Mouse (Mus musculus): ENCODE measurements around the gene Lix1.
A peak's percentile ranks its signal among the peaks of the same experiment; 100 is the strongest.

Gene Lix1

DNA sequence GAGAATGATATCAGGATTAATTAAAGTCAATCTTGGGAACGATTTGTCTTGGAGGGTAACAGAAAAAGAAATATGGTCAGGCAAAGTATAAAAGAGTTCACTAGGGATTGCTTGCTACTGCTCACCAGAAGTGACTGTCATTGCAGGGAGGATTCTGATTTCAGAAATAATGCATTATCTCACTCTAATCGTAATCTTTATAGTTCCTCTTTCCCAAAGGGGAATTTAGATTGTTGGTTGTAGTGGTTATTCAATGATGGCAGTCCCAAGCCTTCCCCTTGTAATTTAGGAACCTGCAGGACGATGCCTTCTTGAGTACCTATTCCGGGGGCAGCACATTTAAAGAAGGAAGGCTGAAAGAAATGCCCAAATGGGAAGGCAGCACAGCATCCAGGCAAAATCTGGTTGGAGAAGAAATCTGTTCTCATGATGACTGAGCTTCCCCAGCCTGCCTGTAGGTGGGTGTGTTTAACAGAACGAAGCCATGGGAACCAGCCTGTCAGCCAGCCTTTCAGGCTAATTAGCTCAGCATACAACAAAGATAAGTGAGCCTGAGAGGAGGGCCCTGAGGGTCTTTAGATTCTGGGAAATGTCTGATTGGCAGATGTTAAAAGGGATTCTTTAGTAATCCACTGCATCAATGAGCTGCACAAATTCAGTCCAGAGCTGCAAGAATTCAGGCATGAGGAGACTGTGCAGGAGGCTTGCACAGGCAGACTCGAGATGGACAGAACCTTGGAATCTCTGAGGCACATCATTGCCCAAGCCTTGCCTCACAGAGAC is at the start of gene Lix1:
TSS of gene Lix1 (plus strand) at position 451 of the 783 bp plus-strand sequence.
- peak in 1 of 2 experiments; percentile 20 for DNase-seq (ENCODE audit: low spot score in 2 of 2)

- no peak for DNase-seq (ENCODE audit: low spot score in 2 of 2)
These were observed 28.9 kb upstream of the Lix1 start for GRCm38 (mm10) chr17:17373550-17373917.

GRCm38 (mm10) chr17:17373918-17374910 is 28.3 kb upstream of the Lix1 start, which contains the start of gene Riok2:
Gene Riok2, plus strand, starts transcription at chr17:17374309.
- peak; percentile 88 to 95 for DNase-seq (ENCODE audit: low spot score in 2 of 2)

- no peak for DNase-seq (ENCODE audit: low spot score in 2 of 2)
These were observed 26.9 kb upstream of the Lix1 start for GRCm38 (mm10) chr17:17375581-17375980.

DNA sequence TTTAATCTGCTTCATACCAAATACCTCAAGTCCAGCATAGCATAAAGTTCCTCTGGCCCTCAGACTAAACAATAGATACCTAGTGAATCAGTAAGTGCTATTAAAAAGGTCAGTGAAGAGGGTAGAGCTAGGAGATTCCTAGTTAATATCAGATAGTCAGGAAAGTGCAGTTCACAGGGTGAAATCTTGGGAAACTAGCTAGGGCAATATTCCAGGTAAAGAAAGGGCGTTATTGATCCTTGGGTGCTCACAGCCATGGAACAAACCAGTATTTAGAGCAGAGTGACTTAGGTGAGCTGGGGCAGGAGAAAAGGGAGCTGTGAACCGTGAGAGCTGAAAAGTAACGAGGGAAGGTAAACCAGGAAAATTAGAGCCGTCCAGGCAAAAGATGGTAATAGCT is 18.8 kb upstream of the Lix1 start:
- DNase-seq (ENCODE audit: low spot score in 2 of 2): no peak

GRCm38 (mm10) chr17:17384502-17384901 is 18.0 kb upstream of the Lix1 start:
- DNase-seq (ENCODE audit: low spot score in 2 of 2): no peak

DNA sequence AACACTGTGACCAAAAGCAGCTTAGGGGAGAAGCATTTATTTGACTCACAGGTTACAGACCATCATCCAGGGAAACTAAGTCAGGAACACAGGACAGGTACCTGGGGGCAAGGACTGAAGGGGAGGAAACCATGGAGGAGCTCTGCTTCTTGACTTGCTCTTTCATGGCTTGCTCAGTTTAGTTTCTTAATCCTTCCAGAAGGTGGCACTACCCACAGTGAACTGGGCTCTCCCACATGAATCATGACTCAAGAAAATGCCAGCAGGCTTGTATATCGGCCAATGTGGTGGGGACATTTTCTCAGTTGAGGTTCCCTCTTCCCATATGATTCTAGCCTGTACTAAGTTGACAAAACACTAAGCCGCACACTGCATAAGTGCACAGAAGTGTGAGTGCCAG is 16.4 kb upstream of the Lix1 start:
- no peak for DNase-seq (ENCODE audit: low spot score in 2 of 2)

- DNase-seq (ENCODE audit: low spot score in 2 of 2): no peak
These were observed 10.6 kb upstream of the Lix1 start for GRCm38 (mm10) chr17:17391823-17392222.

- DNase-seq (ENCODE audit: low spot score in 2 of 2): no peak
These were observed 9.6 kb upstream of the Lix1 start for GRCm38 (mm10) chr17:17392863-17393262.

DNA sequence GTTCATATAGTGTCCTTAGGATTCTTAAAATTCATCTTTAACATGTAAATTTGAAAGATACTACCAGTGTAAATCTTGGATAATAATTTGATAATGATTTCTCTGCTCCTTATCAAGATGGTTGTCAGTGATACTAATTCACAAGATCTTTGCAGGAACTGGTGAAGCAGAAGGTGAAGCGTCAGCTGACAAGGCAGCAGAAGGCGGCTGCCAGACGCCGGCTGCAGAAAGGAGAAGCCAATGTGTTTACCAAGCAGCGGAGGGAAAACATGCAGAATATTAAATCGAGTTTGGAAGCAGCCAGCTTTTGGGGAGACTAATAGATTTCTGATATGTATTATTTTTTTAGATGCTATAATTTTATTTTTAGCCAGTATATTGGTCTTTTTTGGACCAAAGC is 9.2 kb upstream of the Lix1 start:
- no peak for DNase-seq (ENCODE audit: low spot score in 2 of 2)

GRCm38 (mm10) chr17:17394336-17394735 is 8.1 kb upstream of the Lix1 start:
- DNase-seq (ENCODE audit: low spot score in 2 of 2): peak; percentile 55 to 83

- DNase-seq (ENCODE audit: low spot score in 2 of 2): no peak
These were observed 5.6 kb upstream of the Lix1 start for GRCm38 (mm10) chr17:17396869-17397268.

DNA sequence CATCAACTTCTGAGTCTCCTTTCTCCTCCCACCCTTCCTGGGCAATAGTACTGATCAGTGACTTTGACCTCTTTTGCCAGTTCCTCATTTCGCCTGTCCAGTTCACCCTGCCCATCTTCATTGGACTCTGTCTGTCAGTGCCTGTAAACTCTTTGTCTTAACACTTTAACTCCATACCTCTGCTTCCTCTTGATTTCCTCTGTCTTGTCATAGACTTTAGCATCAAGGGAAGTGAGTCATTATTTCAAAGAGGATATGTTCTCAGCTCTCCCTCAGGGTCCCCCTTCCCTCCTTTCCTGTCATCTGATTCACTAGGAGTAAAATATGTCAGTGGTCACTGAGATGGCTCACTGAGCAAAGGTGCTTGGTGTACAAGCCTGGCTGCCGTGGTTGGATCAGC is 3.8 kb upstream of the Lix1 start:
- no peak for DNase-seq (ENCODE audit: low spot score in 2 of 2)

- DNase-seq (ENCODE audit: low spot score in 2 of 2): no peak
These were observed 566 bp downstream of the Lix1 start for GRCm38 (mm10) chr17:17403038-17403437.

DNA sequence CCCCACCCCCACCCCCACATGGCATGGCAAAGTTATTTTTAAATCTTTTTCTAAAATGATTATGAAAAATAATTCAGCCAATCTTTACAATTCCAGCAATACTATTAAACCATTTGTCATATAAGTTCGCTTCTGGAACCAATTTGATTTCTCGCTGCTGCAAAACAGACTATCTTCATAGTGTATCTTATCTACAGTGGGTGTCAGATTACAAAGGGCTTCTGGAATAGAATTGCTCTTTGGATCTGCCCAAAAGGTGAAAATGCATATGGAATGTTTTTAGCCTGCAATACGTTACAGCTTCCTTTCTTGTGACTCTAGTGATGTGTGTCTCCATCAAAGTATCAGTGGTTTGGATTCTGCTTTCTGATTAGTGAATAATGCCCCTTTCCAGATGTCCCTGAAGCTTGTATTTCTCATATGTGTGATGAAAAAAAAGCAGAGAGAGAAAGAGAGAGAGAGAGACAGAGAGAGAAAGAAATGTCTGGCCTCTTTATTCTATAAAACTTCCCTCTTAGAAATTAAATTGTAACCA is 1.2 kb downstream of the Lix1 start:
- DNase-seq (ENCODE audit: low spot score in 2 of 2): no peak

DNA sequence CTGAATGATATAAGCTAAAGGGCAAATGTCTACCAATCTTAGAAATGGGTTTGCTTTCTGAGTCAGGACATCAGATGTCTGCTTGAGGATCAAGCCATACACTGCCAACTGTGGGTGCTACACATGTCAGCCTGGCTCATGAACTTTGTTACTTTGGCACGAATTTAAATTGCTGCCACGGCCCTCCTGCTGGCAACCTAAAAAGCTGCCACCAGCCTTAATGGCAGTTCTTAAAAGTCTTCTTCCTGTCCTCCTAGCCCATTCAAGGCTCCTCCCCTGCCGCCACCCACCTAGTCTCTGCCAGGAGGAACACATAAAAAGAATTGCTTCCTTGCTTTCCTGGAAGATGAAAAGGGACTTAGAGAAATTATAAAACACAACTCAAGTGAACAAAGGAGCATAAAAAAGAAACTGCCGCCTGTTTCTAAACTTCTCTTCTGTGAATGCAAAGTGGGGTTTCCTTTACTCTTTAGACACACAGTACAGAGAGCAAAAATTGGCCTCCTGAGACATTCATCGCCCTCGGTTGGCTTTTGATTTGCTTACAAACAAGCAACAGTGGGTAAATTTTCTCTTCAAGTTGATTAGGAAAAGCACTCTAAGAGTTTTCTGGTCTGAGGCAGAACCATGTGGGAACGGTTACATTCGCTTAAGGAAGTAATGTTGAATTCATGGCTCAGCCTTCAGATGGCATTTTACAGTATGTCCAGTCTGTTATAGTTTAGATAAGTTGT is 2.5 kb downstream of the Lix1 start:
- DNase-seq (ENCODE audit: low spot score in 2 of 2): no peak

GRCm38 (mm10) chr17:17405606-17406005 is 3.1 kb downstream of the Lix1 start:
- DNase-seq (ENCODE audit: low spot score in 2 of 2): no peak

DNA sequence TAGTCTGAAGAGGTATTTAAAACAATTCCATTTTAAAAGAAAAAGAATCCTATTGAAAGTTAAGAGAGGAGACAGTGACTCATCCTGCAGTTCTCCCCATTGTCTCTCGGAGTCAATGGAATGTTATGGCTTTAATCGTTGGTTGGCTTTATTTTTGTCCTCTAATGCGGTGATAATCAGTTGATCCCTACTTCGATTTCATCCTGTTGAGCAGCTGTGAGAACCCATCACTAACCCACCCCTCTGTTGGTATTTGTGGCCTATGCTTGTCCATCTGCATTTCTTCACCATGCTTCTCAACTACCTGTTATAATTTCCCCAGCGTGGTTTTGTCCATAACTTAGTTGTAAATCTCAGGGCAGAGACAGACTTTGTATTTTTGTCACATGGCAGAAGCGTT is 5.7 kb downstream of the Lix1 start:
- no peak for DNase-seq (ENCODE audit: low spot score in 2 of 2)

- DNase-seq (ENCODE audit: low spot score in 2 of 2): no peak
These were observed 6.4 kb downstream of the Lix1 start for GRCm38 (mm10) chr17:17408720-17409478.

DNA sequence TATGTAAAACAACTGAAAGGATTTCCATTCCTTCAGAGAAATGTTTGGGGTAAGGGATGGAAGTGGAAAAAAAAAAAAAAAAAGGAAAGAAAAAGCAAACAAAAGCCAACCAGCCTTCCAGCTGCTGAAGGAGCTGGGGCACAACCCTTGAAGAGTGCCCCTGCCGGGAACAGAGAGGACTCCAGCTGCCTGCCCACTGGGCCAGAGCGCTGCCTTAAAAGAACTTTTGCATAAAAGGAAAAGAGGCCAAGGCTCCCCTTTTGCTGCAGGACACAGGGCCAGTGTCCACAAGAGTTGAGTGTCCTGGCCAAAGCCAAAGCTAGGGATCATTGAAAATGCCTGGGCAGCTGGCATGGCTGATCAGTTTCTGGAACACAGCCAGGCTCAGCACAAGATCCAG is 7.1 kb downstream of the Lix1 start:
- DNase-seq (ENCODE audit: low spot score in 2 of 2): no peak

DNA sequence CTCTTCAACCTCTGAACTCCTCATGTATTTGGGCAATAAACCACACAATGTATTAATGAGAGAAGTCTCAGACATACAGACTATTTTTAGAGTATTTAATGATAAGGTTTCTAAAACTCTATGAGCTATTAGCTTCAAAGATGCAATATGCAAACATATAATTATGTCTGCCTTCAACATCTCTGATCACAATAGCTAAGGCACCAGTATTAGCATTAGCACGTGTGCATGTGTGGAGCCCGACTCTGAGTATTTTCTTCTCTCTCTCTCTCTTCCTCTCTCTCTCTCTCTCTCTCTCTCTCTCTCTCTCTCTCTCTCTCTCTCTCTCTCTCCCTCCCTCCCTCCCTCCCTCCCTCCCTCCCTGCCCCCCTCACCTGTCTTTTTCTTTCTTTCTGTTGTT is 9.0 kb downstream of the Lix1 start:
- DNase-seq (ENCODE audit: low spot score in 2 of 2): no peak

Measured in spleen, postnatal 10 days (tissue).